Mouse (Mus musculus): ENCODE data around the gene Prss37.

- no peak for TF ChIP-seq CTCF (IDR thresholded peaks at IDR 0.05; ENCODE audit: low read depth)
- no peak for TF ChIP-seq EP300 (IDR thresholded peaks at IDR 0.05; ENCODE audit: low read depth)
Observed at GRCm38 (mm10) chr6:40465710-40466109, 53.6 kb downstream of the Prss37 start.

All from heart, postnatal 0 days (tissue).